Mouse (Mus musculus) skeletal muscle tissue, adult 2 months (tissue): ENCODE measurements around the gene Ufc1.
A peak's percentile ranks its signal among the peaks of the same experiment; 100 is the strongest.
"Not testable (repeated sequence)": the region's sequence is repeated elsewhere in the genome, so short reads cannot be mapped to it uniquely, and the experiment has no call there.

Source experiments
- DNase-seq: peaks from one replicate; pipeline ENCODE4 v3.0.0-alpha.2; 2012; ENCODE audit warnings: low read depth, low spot score

The Ufc1 gene

DNA sequence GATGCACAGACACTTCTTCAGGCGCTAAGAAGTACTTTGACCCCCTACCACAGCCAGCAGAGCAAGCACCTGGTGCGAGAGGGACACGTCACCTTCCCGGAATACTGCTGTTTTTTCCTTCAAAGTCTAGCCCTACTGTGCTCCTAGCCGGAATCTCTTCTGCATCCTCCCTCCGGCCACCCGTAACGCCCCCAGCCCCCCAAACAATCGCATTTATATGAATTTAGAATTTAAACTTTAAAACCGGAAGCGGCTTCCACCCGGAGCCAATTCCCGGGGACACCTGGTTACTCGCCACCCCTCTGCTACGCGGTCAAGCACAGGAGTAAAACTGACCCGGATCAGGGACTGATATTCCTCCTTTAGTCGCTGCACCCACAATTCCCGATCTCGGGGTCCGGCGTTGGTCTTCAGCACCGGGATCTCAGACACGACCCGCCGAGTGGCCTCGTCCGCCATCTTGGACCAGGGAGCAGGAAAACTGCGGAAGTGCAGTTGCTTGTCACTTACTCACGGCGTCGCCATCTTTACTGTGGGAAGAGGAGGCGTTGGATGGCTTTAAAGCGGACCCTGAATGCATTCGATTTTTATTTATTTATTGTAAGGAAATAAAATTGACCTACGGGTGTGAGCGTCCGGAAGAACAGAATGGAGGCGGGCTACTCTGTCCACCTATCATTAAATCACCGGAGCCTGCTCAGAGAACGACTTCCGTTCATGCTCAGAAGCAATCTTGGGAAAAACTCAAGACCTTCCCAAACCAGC, at the start of gene Ufc1:
Gene Ufc1, minus strand, starts transcription at position 727 of the 765 bp plus-strand sequence.
- peak; percentile 78 for DNase-seq

- no peak for DNase-seq
Observed at GRCm38 (mm10) chr1:171343922-171344677, 49.3 kb upstream of the Ufc1 start.

- no peak for DNase-seq
Observed at GRCm38 (mm10) chr1:171342262-171343207, 47.7 kb upstream of the Ufc1 start.

DNA sequence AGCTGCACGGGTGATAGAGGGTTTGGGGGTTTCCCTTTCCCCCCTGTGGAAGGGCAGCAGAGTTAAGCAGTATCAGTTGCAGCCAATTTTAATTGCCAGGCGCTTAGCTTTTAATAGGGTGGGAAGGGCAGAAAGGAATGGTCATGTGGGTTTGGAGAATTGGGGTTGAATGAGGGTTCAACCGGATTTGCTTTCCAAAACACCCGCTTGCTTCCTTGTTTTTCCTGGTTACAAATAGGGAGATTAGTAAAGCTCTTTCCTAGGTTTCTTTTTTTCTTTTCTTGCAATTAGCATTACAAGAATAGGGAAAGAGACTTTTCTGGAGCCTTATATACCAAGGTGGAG, 35.4 kb upstream of the Ufc1 start:
- DNase-seq: no peak

DNA sequence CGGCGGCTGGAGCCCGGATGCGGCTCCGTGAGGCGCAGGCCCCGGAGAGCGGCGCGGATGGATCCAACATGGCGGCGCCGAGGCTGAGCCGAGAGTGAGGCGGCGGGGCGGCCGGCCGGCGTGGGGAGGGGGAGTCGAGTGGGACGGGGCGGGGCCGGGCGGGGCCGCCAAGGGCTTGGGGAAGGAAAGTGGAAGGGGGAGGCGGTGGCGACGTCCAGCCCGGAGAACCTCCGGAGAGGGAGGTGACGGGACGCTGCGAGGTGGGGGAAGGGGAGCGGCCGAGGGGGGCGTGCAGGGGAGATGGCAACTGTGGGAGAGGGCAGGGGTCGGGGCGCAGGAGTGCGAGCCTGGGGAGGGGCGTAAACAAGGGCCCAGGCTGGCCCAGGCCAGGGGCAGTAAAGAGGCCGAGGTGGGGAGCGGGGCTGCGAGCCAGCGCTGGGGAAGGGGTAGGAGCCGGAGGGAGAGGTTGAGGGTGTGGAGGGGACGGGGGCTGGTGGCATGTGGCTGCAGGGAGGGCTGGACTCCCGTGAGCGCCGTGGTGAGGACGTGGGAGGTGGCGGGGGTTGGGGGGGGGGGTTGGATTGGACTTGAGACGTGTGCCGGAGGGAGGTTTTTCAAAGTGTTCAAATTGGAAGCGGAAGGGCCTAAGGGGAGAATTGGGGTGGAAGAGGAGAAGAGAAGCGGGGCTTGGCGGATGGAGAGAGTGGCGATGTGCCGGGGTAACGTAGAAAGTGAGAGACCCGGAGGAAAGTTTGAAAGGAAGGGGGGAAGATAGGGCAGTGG, 34.8 kb upstream of the Ufc1 start:
- DNase-seq: no peak

GRCm38 (mm10) chr1:171328839-171329432, 34.1 kb upstream of the Ufc1 start, which contains the start of gene Dedd:
Dedd (plus strand) TSS chr1:171329145.
- peak; percentile 92 for DNase-seq

- no peak for DNase-seq
Observed at GRCm38 (mm10) chr1:171328244-171328643, 33.4 kb upstream of the Ufc1 start.

- not testable (repeated sequence) for DNase-seq
Observed at GRCm38 (mm10) chr1:171326588-171326987, 31.8 kb upstream of the Ufc1 start.

GRCm38 (mm10) chr1:171325571-171325970, 30.7 kb upstream of the Ufc1 start:
- DNase-seq: no peak

DNA sequence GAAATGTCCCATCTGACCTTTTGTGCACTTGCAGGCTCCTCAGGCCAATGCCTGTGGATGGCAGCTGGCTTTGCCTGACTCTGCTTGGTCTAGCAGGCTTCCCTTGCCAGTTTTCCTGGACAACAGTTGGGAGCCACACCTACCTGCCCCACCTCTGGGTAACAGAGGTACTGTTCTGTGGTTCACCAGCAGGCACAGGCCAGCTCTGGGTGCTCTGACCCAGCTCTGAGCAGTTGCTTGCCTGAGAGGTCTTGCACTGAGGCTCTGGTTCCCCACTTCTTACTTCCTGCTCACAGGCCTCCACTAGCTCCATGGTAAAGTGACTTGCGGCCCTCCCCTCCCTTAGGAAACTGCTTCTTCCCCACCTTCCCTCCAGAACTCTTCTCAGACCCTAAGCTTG, 27.2 kb upstream of the Ufc1 start:
- no peak for DNase-seq

DNA sequence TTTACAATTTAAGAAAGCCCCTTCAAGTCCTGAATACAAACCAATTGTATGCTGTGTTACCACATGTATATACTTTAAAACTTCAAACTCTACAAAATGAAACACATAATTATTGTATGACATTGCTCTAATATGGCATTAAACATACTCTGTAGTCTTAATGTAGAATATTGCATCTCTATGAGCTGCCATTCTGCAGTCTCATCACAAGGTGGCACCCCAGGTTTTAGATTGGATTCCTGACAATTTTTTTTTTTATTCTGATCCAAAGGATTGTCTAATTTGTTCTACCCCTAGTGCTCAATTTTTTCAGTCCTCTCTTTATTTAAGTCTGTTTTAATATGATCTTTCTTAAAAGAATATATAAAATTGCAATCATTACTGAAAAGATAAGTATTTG, 26.6 kb upstream of the Ufc1 start:
- DNase-seq: no peak

GRCm38 (mm10) chr1:171320151-171320550, 25.3 kb upstream of the Ufc1 start:
- DNase-seq: no peak

- DNase-seq: no peak
Observed at GRCm38 (mm10) chr1:171319748-171320147, 24.9 kb upstream of the Ufc1 start.

DNA sequence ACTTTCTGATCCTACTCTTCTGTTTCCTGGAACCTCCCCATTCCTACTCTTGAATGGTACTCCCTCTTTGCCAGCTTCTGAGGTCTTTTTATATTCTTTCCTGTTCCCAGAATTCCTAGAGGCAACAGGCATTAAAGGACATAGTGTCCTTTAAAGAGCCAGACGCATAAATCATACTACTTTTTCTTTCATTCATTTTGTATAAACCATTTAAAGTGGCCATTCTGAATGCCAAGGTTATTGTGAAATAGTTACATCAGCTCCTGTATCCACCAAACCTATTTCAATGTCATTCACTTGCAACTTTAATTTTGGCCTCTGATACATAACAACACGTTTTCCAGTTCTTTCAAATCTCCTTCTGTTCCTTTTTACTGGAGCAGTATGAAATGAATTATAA, 14.5 kb upstream of the Ufc1 start:
- DNase-seq: no peak

- DNase-seq: not testable (repeated sequence)
Observed at GRCm38 (mm10) chr1:171306157-171306556, 11.3 kb upstream of the Ufc1 start.

GRCm38 (mm10) chr1:171298226-171298625, 3.4 kb upstream of the Ufc1 start:
- DNase-seq: no peak

- no peak for DNase-seq
Observed at GRCm38 (mm10) chr1:171295063-171295402, 209 bp upstream of the Ufc1 start.

GRCm38 (mm10) chr1:171293906-171294297, 922 bp downstream of the Ufc1 start:
- DNase-seq: no peak

DNA sequence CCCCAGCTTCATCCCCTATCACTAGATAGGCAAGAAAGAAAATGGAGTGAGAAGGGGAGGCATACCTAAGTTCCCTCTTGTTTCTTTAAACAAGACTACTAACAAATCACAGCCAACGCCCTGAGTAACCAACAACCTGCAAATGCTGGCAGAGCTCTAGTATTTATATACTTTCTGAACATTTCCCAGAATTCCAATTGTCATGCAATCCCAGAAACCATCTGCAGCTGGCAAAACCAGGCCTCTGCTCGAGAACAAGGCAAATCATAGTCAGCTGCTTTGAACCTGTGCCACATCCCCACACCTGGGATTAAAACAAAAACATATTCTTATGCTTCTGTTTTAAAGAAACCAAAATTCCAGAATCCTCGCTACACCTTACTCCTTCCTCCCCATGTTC, 1.5 kb downstream of the Ufc1 start:
- no peak for DNase-seq

DNA sequence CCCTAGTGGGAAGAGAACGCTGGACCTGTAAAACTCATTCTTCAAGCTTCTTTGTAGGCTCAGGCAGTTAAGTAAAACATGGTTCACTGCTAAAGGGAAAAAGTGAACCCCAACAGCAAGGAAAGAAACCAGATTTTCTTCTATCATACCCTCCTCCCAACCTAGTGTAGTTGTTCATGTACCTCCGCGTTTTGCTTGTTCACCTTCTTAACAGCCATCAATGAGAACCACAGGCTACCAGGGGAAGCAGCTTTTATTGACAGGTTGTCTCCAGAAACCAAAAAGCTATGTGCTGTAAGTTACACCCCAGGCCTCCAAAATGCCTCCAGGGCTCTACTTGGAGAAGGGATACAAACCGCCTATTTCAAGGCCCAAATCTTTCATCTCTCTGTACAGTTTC, 6.5 kb downstream of the Ufc1 start:
- no peak for DNase-seq
